Mouse (Mus musculus) G1E (cell line): ENCODE measurements around the gene Nfe2l2.

Experiments used
- CTCF ChIP-seq: IDR thresholded peaks from 2 replicates; pipeline ENCODE4 v1.5.1; 2012; ENCODE audit warnings: low read depth, low read length, inconsistent platforms, mixed read lengths
- GATA1 ChIP-seq: IDR thresholded peaks from 2 replicates; pipeline ENCODE4 v1.6.1; 2012; ENCODE audit warnings: borderline replicate concordance, low read length, inconsistent platforms, mixed read lengths

DNA sequence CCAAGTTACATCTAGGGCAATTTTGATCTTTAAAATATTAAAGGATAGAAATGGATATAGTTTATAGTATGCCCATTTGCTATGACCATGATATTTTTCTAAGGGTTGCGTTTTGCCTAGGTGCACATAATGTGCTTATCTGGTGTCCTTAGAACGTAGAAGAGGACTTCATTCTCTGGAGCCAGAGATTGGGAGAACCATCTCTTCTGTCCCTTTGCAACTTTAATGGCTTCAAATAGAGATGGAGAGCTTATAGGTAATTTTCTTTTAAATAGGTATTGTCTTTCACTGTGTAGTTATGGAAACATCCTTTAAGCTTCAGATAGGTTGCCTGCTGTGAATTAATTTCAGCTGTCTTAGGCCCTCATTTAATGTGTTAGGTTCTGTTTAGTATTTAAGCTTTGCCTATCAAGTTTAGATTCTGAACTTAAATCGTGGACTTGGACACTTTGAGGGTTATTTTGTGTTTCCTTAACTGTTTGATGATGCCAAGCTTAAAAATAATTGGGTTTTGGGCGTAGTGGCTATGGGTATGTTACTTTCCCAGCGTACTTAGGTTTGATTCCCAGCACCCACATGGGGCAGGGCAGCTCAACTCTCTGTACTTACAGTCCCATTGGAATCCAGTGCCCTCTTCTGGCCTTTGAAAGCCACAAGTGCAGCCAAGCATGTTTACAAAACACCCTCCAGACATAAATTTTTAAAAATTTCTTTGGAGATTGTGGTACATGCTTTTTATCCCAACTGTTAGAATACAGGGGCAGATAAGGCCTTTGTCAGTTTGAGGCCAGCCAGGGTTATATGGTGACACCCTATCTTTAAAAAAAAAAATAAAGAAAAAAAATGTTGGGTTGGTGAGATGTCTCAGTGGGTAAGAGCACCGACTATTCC, 33.8 kb downstream of the Nfe2l2 start:
- TF ChIP-seq CTCF (no peak), GATA1 (no peak)
